Mouse (Mus musculus) G1E (cell line): ENCODE measurements around the gene Zfp677.

Source experiments
- CTCF ChIP-seq: IDR thresholded peaks from 2 replicates; pipeline ENCODE4 v1.5.1; 2012; ENCODE audit warnings: low read depth, low read length, inconsistent platforms, mixed read lengths
- GATA1 ChIP-seq: IDR thresholded peaks from 2 replicates; pipeline ENCODE4 v1.6.1; 2012; ENCODE audit warnings: borderline replicate concordance, low read length, inconsistent platforms, mixed read lengths
- GATA2 ChIP-seq: IDR thresholded peaks from 2 replicates; pipeline ENCODE4 v1.6.1; 2012; ENCODE audit warnings: low read depth, low read length, inconsistent platforms, borderline replicate concordance
- POLR2AphosphoS5 ChIP-seq: IDR thresholded peaks from 2 replicates; pipeline ENCODE4 v1.6.1; 2012; ENCODE audit warnings: low read depth, low read length, inconsistent platforms; ENCODE audit not compliant: insufficient replicate concordance
- TAL1 ChIP-seq: conservative IDR thresholded peaks from 2 replicates; pipeline ENCODE4 v1.6.1; 2012; ENCODE audit warnings: low read depth, low read length, inconsistent platforms, mixed read lengths

DNA sequence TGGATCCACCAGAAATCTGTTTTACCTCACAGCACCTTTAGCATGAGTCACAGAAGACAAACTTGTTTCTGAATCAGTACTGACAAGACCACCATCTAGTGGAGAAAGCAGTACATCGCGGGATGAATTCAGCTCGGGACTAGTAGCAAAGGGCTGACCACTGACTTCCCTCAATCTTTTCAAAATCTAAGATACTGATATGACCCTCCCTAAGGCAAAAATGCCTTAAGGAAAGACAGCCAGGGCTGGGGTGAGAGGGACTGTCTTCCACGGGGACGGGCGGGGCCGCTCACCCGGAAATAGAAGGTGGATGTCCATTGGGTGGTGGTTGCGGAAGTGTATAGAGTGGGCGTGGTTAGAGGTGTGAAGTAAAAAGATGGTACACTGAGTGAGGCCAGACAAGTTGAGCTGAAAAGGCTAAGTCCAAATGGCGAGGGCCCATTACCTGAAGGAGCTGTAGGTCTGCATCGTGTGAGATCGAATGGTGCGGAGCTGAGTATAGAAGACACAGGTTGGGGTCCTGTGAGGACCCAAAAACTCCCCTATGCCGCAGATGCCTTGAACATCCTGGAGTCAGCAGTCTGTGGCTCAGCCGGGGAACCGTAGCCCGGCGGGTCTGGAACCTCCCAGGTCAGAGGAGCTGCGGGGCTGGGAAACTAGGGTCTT, at the start of gene Zfp677:
- no peak for TF ChIP-seq CTCF
- TF ChIP-seq GATA1 = no peak
- no peak for TF ChIP-seq GATA2
- no peak for TF ChIP-seq TAL1
- TF ChIP-seq POLR2AphosphoS5 = no peak
